Mouse (Mus musculus) B cell, adult 2 months (primary cell): ENCODE data around the gene Usp15.
"Not testable (repeated sequence)": the region's sequence is repeated elsewhere in the genome, so short reads cannot be mapped to it uniquely, and the experiment has no call there.

Source experiments
- DNase-seq, 2 experiments: peaks; one replicate each; pipeline ENCODE4 v3.0.0; 2022

Gene Usp15

DNA sequence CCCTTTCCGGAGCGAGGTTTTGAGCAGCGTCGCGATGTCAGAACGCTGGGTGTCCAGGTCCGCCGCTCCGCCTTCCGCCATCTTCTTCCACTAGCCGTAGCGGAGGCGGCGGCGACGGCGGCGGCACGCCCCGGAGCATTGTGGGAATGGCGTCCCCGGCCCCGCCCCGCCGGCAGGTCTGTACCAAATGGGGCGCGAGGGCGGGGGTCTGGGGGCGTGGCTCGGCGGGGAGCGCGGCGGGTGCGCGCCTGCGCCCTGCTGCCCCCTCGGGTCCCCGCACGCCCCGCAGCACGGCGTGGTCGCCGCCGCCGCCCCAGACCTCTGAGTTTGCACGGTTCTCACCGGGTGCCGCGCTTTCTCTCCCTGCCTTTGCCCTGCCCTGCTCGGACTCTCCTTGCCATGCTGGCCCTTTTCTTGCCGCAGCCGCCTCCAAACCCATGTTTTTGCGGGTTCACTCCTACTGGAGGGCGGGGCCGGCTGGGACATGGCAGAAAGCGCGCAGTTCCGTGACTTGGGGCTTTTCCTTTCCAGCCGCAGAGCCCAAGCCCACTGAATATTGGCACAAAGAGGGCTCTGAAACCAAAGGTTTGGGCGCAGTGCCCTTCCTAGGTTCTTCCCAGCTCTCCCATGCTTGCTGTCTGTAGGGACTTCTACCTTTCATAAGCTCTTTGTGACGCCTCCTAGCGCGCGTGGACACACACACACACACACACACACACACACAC lies at the start of gene Usp15:
Gene Usp15 (minus strand): TSS at position 161 of the 725 bp plus-strand sequence.
- DNase-seq = peak; percentile 95 to 97

DNA sequence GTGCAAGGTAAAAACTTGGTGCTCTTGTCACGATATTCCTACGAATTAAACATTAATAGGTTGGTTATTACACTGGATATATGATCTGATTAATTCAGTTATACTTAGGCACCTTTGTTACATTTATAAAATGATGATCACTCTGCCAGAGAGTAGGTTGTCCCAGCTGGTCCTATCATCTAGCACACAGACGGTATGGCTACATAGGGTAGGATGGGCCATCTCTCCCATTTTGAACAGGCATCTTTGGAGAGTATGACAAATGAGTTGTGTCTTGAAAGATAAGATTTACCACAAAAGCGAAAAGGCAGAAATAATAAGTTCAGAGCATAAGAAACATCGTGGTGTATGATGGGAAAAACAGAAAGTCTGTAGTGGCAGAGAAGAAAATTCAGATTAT lies 32.6 kb upstream of the Usp15 start:
- DNase-seq = no peak

DNA sequence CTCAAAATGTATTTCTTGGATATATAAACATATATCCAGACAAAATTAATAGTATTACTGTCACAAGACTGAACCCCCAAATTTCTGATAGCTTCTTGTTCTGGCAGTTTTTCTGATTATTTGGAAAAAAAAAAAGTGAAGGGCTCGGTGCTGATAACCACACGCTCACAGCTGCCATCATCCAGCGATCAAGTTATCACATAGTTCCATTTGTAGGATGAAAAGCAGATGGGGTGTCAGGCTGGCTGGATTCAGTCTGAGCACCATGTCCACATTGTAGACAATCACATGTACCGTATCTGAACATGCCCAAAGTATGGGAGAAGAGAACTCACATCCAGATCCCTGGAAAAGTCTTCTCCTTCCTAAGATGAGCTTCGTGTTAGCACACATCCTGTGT lies 26.0 kb upstream of the Usp15 start:
- no peak for DNase-seq

DNA sequence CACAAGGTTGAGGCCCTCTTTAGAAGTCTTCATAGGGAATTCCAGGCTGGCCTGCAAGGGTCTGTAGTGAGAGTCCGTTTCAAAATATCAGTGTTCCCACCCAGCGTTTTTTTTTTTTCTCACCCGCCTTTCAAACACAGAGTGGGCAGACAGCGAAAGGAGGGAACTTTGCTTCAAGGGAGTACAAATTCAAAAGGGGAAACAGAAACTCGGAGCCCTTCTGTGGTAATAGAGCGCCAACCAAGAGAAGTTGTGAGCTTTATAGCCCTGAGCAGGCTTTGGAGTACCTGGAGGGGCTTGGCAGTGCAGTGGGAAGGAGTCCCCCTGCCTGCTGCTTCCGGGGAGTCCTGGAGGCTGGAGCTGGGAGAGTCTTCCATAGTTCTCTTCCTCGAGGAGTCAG lies 12.7 kb upstream of the Usp15 start:
- no peak for DNase-seq

DNA sequence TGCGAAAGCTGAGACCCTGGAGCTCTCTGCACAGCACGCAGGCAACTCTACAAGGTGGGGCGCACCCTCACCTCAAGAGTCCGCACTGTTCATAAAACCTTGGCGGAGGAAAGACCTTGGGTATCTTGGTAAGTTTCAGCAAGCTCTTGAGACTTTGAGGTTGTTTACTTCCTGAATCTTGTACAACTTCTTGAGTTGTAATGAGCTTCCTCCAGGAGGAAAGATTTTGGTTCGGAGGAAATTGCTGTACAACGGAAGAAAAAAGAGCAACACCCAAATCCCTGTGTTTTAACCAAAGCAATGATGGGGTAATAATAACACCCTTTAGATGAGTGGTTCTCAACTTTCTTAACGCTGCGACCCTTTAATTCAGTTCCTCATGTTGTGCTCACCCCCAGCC lies 11.5 kb upstream of the Usp15 start:
- DNase-seq = no peak

DNA sequence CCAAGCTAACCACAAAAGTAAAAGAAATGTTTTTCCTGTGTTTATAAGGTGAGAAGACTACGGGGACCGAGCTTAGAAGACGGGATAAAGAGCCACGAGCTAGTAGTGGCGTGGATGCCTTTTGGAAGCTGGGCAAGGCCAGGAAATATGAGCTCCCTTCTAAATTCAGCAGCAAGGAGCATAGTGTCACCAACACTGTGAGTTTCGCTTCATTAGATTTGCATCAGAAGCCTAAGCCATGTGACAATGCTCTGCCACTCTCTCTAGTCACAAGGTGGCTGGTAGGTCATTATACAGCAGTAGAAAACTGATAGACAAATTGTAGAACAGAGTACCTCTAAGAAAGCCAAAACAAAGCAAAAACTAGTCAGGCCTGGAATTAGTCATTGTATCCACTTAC lies 9.3 kb upstream of the Usp15 start:
- no peak for DNase-seq

DNA sequence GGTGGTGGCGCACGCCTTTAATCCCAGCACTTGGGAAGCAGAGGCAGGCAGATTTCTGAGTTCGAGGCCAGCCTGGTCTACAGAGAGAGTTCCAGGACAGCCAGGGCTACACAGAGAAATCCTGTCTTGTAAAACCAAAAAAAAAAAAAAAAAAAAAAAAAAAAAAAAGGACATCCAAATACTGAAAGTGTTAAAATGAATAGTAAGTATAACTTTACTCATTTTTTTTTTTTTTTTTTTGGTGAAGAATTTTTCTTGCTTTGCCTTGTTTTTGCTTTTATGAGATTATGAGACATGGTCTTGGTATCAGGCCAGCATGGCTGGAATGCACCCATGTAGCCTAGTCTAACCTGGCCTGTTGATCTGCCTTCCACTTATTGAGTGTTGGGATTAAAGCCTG lies 8.6 kb upstream of the Usp15 start:
- DNase-seq = not testable (repeated sequence)

DNA sequence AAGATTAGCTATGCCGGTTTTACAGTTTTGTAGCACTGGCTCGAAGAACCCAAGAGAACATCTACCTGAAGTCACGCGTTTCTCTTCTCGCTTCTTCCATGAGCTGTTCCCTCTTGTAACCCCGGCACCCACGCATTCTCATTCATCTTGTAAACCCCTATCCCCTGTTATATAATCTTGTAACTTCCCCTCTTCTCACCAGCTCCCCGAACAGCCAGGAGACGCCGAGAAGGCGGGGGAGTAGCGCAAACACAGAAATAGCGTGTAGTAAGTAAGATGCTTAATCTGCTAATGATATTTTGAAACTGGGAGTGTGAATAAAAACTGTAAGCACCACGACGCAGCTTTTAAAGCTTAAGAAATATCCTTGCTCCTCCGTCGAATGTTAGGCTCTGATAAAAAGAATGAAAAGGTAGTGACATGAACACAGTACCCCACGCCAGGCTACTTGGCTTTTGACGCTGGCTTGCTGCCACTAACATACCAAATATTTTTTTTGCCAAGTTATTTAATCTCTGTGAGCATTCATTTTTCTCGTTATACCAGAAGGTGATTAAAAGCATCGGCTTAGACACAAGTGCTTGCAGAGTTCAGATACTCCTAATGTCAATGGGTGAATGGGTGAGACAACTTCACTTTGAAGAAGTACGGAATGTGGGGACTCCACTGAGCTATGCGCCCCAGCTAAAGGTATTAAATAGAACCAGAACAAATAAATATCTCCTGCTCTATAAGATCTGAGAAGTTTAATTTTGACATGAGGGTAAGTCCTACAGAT lies 5.4 kb upstream of the Usp15 start:
- no peak for DNase-seq

DNA sequence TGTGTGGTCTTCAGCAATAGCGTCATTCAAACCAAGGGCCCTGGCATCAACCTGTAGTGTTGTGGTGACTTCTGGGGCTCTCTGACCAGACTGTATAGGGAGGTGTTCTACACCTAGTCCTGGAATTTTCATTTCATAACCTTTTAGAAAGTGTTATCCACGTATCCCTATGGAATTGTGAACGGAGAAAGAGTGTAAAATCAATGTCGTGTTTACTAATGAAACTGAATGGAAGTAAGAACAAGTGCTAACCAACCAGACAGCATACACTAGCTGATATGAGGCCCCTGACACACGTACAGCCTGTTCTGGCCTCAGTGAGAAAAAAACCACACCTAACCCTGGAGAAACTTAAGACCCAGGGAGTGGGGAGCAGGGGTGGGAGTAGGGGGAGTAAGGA lies 4.6 kb upstream of the Usp15 start:
- DNase-seq = no peak

DNA sequence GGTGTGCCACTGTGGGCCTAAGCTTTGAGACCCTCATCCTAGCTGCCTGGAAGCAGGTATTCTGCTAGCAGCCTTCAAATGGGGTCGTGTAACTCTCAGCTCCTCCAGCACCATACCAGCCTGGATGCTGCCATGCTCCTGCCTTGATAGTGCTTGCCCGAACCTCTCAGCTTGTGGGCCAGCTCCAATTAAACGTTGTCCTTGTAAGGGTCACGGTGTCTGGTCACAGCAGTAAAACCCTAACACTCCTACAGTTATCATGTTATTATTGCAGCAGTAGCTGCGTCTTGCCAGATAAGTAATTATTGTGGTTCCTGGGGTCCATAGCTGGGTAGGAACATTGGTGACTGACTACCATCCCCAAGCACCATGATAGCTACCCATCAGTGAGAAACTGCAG lies 4.2 kb upstream of the Usp15 start:
- DNase-seq = no peak

DNA sequence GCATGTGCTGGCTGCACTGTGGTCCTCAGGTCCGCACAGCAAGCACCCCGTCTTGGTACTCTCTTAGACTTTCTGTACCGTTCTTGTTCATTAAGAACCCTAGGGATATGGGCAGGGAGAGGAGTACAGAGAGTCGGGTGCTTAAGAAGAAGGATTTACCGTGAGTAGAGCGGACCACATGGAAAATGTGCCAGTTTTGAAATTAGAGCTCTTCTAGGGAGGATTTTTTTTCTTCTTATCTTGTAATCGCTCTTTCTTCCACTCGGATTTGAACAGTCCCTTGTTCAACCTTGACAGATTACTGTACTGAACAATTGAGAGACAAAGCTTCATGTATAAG lies 3.5 kb upstream of the Usp15 start:
- no peak for DNase-seq

DNA sequence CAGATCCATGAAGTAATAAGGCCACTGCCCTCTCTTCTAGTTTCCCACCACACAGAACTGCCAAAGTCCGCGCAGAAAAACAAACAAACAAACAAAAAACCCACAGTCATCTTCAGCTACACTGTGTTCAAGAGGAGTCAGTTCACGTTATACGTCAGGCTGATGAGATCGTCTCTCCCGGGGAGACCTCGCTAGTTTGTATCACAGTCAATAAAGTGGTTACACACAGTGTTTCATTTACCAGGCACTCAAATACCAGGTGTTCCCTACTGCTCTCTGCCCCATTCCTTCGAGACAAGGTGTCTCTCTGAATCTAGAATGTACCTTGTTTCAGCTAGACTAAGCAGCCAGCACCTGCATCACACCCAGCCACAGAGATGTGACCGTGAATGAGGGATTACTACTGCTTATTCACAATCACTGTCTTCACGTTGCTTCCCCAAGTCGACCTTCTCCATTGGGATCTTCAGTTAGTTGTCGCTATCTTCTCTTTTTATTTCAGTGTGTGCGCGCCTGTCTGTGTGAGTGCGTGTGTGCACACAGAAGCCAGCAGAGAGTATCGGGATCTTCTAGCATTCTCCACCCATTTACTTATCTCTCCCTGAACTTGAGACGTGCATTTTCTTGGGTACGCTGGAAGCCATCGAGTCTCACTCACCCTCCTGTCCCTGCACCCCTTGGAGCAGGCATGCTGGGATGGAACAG lies 3.0 kb upstream of the Usp15 start:
- no peak for DNase-seq

DNA sequence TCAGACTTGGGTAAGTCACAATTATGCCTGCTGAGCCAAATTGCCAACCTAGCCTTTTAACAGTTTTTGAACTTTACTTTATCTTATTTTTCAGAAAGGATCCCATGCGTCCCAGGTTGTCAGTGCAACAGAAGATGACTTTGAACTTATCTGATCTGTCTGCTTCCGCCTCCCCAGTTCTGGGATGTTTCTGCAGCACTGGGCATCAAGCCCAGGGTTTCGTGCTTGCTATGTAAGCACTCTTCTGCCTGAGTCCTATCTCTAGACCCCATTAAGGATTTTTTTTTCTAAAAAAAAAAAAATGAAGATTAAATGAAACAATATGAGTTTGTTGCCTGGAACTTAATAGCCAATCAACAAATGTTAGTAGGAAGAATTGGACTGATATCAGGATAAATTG lies 2.3 kb upstream of the Usp15 start:
- DNase-seq = no peak

DNA sequence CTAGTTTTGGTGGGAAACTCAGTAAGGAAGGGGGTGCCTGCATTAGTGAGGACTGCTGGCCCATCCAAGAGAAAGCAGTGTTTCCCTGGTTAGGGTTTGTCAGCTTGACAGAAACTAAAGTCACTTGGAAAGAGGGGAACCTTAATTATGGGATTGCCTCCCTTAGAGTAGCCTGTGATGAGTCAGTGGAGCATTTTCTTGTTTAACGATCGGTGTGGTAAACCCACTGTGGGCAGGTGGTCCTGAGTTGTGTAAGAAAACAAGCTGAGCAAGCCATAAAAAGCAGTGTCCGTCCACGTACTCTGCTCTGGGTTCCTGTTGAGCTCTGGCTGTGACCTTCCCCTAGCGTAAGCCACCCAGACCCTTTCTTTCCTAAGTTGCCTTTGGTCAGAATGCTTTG lies 1.4 kb upstream of the Usp15 start:
- no peak for DNase-seq

DNA sequence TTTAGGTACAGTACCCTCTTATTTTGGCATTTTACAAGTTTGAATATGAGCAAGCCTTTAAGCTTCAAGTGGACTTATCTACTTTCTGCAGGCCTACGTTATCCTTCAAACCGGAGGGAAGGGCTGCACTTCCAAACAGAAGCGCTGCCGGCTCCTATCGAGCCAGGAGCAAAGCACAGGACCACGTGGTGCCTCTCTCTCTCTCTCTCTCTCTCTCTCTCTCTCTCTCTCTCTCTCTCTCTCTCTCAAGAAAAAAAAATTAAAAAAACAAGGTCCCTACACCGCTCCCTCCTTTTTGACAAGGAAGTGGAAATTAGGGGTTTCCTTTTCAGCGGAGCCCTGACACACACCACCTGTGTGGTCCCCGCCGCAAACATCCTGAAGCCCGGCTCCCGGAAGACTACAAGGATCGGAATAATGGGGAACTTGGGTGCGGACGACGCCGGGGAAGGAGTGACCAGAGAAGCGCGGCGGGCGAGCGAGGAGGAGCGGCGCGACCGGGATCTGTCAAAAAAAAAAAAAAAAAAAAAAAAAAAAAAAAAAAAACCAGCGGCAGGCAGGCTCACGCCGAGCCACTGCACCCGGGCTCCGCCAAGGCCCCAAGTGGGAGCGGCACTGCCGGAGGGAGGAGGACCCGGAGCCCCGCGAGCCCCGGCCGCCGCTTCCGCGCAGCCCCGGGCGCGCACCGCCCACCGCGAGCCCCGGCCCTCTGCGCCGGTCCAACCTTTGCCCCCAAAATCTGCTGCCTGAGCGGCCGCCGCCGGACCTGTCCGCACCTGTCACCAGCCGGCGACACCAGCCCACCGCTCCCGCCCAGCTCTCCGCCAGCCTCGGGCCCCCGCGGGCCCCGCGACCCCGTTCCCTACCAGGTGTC lies 597 bp downstream of the Usp15 start:
- DNase-seq = peak in 1 of 2 experiments; percentile 51

DNA sequence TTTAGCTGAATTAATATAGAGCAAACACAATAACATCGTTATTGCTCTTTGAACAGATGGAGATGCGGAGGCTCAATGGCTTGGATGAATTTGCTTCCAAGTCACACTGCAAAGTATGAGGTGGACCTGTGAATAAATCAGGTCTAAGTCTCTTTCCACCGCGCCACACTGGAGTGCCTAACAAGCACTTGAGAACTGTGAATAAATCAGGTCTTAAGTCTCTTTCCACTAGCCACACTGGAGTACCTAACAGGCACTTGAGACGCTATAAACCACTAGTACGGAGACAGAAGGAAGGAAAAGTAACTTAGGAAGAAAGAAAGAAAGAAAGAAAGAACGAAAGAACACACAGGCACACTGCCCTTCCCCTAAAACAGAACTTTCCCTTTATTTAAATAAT lies 1.3 kb downstream of the Usp15 start:
- DNase-seq = no peak

DNA sequence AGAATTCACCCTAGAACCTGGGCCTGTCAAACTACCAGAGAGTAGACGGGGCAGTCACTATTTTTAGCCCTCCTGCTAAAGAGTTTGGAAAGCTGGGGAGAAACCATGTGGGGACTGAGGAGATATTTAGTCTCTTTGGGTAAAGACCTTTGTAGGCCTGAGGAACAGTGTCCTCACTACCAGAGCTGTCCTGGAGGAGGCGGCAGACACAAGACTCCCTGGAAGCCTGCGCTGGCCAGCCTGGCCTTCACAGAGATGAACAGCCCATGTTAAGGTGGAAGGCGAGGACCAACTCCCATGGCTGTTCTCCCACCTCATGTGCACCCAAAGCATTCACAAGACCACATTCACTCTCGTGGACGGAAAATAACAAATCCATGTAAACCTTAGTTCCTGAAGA lies 5.8 kb downstream of the Usp15 start:
- no peak for DNase-seq

DNA sequence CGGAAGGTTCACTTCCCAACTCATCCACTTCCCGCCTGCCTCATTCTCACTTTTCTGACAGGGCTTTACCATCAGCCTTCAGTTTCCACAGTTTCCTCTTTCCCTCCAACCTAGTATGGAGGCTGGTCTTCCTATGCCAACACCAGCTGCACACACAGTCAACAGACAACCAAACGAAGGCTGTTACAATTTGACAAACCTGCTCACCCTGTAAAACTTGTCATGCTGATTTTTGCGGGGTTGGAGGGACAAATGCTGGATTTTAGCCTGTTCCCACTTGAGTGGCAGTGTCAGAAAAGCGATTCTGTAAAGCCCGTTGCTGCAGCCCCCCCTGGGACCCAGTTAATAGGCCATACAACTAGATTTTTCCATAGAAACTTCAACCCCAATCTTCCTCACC lies 9.5 kb downstream of the Usp15 start:
- DNase-seq = no peak

DNA sequence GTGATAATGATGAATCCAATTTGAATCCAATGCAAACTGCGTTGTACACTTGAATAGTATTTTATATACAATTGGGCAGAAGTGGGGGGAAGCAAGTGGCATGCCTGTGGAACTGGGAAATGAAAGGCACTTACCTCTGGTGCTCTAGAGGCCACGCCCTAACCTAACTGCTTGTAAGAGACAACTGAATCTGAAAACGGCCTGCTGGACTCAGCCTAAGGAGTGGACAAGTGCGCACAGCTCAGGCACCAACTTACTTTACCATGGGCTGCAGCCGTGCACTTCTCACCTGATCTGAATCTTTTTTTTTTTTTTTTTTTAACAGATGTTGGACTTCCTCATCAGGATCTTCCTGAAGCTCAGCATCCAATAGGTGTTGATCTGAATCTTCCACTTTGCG lies 10.9 kb downstream of the Usp15 start:
- no peak for DNase-seq

DNA sequence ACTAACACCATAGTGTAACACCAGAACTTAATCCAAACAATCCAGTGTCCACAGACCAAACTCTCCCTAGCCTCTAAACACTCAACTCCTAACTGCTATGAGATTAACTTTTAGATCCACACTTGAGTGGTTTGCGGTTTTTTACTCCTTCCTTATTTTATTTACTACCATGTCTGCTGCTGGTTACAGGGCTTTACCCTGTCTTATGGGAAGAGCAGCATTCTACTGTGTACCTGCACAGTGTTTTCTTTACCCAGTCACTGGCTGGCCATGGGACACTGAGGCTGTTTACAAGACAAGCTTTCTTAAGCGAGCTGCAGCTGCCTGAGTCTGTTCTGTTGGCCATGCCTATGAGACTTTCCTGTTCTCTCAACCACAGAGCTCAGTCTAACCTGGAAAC lies 13.1 kb downstream of the Usp15 start:
- DNase-seq = peak; percentile 20 to 24

DNA sequence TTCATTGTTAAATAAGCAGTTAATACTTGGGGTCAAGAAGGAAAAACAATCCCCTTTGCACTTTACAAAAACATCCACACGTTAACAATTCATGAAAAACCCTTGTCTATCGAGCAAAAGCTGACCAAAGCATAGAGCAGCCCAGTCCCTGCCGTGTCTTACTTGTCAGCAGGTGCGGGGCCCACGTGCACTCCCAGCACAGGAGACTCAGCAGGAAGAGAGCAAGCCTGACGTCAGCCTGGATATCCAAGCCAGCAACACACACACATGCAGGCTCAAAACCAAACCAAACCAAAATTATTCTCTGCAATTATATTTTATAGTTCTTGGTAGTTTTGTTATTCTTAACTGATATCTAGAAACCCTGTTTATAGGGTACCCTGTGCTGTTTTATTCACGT lies 13.6 kb downstream of the Usp15 start:
- DNase-seq = peak; percentile 31 to 38

DNA sequence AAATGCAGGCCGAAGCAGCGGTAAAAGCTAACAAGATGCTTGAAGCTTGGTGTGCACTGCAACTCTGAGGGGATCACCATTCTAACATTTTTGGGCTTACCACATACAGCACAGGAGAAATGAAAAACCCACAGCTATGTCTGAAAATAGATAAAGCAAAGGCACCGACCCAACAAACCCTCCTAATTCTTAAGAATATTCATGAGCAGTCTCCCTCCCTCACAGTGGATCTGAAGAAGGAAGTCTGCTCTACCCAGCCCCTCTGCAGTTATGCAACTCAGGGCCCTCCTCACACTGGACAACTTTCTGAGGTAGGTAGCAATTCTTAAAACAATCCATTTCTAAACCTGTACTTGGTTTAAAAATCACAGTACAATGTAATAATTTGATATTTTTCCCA lies 14.4 kb downstream of the Usp15 start:
- DNase-seq = no peak

DNA sequence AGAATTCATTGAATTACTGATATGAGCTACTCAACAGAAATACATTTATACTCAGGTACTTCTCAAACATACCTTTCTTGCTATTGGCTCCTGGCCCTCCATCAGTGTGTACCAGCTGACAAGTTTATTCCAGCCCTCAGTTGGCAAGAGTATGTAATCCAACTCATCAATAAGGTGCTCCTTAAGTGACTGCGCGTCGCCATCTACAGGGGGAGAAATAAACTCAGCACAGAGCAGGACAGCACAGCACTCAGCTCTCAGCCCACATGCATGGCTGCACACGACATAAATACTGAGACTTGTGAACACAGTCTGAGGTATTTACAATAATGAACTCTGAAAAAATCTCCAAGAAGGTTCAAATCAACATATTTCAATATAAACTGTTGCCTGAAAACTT lies 21.0 kb downstream of the Usp15 start:
- peak; percentile 43 to 56 for DNase-seq
